Mouse (Mus musculus) heart, adult 11 months (tissue): ENCODE data around the gene Ess2.

ENCODE experiments used
- DNase-seq: peaks from one replicate; pipeline ENCODE4 v3.0.0; 2022

Gene Ess2

DNA sequence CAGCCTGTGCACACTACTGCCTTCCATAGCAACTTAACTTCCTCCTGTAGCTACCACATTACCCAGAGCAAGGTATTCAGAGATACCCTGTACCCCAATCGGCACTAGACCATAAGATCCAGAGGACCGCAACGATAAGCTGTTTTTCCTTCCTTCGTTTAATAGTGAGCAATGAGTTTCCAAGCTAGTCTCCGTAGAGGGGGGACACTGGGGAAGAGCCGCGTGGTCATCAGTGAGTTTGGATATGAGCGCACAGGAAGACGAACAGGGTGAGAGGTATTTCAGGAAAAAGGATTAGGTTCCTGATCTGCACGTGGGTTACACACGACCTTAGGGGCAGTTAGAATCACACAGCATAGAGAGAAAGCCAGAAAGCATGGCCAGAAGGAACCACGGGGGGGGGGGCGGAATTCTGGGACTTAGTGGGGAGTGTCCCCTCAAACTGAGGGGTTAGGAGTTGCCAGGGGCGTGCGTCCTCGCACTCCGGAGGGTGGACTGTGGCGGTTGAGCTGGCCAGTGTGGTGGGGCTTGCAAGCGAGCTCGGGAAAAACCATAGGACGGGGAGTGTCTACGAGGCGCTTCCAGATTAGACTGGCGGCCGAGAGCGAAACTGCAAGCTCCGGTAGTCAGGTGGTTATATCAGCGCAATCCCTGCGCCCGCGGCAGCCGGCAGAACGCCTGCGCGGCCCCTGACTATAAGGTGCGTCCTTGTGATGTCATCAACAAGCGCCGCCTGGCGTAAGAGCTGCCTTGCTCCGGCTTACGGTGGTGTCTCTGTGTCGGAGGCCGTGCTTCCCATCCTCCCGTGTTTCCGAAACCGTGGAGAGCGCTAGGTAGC is 10.4 kb upstream of the Ess2 start:
- peak; percentile 99 for DNase-seq

DNA sequence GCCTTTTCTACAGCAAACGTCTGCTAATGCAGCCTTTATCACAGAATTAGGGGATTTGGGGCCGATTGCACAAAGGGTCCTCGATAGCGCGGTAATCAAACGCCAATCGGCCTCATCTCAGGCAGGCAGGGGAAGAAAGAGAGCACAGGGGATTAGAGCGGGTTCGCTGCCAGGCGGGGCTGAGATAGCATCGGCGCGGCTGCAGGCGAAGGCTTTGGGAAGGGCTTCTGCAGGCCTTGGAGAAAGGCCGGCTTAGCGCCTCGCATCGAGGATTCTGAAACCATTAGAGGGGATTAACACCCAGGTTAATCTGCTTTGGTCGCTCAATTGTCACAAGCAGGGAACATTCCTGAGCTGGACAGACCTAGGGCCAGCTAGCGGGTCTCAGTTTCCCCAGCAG is 9.4 kb upstream of the Ess2 start:
- DNase-seq = no peak

DNA sequence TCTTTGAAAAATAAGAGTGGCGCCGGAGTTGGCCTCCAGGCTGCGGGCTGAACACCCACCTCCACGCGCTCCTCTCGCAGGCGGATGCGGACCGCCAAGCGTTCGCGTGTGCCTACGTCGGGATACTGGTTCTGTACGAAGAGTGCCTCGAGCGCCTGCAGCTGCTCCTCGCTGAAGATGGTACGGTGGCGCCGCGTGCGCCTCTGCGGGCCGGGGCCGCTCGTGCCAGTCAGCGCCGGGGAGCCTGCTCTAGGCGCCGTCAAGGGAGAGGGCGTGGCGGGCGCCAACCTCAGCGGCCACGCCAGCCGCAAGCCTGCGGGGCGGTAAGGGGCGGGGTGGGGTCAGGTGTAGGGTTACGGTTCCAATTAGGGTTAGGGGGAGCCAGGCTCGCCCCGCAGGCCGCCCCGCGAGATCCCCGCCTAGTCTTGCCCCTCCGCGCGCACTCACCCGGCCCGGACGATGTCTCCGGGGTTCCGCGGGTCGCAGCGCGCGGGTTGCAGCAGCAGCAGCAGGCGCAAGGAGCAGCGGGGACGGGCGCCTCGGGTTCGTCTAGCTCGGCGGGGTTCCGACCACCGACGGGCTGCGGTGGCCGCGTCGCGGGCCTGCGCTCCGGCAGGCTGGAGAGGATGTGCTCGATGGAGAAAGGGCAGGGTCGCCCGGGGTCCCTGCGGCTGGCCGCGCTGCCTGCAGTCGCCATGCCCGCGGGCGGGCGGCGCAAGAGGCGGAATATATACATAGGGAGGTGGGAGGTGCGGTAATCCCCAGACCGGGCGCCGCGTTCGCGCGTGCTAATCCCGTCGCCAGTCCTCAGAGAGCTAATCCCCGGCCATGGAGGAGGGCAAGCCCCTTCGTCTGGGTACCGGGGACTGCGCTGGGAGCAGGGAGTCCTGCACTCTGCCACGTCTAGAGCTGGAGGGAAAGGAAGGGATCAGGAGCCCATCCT is 3.4 kb upstream of the Ess2 start, which contains the start of gene Gsc2:
Gene Gsc2, minus strand, starts transcription at position 753 of the 943 bp plus-strand sequence.
- DNase-seq = no peak

DNA sequence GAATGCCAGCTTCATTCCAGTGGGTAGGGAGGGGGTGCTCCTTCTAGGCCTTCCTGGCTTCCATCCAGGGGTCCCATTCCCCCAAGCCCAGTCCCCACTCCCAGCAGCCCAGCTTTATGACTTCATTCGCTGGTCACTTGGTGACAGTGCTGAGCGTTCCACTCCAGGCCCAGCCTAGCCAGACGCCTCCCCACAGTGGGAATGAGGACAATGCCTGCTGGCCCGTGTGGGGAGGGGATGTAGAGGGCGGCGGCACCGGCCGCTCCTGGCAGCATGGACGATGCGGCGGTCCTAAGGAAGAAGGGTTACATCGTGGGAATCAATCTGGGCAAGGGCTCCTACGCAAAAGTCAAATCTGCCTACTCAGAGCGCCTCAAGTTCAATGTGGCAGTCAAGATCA is 12.7 kb downstream of the Ess2 start, which contains the start of the genes Dgcr2 and Tssk2:
Gene Dgcr2, minus strand, starts transcription at position 101 of the 400 bp plus-strand sequence.
Gene Tssk2, plus strand, starts transcription at position 176 of the 400 bp plus-strand sequence.
- DNase-seq = peak; percentile 89

DNA sequence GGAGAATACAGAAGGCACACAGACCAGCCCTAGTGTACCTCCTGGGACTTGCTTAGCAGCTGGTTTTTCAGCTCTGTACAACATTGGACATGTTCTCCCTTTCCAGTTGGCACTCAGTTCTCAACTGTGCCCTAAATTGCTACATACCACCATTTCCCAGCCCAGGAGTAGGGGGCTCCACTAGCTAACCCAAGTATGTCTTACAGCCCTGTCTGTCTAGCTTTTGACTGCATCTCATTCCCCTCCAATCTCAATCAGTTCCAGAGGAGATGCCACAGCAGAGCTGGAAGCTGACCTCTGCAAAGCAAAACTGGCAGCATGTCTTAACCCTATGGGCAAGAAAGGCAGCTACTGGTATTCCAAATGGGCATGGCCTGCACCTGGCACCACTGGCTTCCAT is 15.1 kb downstream of the Ess2 start:
- peak; percentile 87 for DNase-seq

DNA sequence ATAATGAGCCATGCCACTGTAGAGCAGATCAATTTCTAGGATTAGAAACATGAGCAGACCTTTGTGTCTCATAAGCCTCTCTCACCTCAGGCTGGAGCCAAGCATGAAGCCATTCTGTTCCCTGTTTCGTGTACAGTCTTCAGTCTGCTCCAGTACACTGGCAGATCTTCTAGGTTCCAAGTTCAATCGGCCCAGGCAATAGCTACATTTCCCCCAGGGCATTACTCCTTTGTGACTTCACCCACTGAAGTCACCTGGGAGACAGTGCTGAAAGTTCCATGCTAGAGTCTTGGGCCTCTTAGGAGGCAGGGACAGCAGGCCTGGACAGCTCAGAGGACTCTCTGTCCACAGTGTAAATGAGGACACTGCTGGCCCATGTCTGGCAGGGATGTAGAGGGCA is 17.2 kb downstream of the Ess2 start, which contains the start of gene Tssk1:
Gene Tssk1, plus strand, starts transcription at position 301 of the 400 bp plus-strand sequence.
- no peak for DNase-seq

DNA sequence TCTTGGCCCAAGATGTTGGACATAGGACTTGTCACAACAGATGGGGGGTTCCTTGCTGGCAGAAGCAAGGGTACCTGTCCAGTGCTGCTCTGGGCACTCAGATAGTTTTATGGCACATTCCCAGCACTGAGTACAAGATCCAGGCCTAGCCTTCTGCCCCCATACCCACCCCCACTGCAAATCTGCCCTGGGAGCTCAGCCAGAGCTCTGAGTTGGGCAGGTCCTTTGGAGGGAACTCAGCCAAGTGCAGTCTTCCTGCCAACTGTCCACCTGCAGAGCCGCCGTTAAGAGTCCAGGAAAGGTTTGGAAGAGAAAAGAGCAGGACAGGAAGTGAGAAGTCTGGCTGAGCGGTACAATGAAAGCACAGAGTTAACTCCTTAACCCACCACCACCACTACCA is 18.5 kb downstream of the Ess2 start:
- DNase-seq = peak; percentile 92

DNA sequence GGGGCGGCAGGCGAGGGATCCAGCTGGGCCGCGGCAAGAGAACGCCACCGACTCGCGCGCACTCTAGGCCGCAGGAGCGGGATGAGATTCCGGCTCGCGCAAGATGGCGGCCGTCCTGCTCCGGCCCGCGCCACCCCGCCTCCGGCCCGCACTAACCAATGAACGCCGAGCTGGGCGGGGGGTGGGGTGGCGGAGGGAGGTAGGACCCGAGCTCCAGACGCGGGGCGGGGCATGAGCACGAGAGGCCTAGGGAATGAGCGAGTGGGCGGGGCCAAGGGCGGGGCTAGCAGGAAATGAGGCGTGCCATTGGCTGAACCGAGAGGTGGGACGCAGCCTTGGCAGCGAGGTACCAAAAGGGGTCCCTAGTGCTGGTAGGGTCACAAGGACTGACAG is 19.6 kb downstream of the Ess2 start, which contains the start of gene Gm20518:
Gene Gm20518, minus strand, starts transcription at position 105 of the 393 bp plus-strand sequence.
- DNase-seq = peak; percentile 100

DNA sequence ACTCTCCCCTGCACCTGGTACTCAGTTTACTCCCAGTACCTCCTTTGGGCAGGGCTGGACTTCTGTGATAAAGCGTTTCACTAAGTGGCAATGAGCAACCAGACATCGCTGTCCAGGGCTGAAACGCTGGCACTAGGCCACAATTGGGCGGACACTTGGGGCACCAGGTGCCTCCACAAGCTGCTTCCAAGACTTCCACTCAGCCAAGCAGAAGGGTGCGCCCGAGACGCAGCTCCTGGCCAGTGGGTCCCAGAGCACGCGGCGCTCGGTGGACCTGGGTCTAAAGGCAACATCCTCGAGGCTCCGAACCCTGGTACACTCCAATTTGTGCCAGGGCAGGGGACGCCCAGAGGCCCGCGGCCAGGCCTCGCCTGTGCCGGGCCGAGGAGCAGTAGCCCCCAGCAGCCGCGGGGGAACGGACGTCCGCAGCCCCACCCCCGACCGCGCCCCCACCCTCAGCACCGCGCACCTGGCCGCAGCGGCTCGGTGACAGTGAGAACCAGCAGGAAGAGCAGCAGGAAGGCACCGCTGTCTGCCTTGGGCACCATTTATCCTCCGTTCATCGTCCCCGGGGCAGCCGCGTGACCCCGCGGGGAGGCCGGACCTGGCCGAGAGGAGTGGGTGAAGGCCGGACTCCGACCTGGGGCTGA is 20.1 kb downstream of the Ess2 start:
- DNase-seq = peak; percentile 97

DNA sequence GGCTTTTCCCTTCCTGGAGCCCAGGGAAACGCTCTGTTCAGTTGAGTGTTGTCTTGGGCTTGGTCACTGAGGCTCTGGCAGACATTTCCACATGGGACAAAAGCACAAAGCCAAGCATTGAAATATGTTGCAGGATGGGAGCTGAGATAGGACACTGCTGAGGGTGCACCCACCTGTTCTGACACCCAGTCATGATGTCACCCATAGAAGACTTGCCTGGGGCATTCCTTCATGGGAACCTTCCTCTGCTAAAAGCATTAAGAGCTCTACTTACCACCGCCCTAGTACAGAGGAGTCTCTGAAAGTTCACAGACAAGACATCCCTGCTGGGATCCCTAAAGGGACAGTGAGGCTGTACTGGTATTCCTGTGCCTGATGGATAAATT is 20.8 kb downstream of the Ess2 start:
- peak; percentile 85 for DNase-seq

DNA sequence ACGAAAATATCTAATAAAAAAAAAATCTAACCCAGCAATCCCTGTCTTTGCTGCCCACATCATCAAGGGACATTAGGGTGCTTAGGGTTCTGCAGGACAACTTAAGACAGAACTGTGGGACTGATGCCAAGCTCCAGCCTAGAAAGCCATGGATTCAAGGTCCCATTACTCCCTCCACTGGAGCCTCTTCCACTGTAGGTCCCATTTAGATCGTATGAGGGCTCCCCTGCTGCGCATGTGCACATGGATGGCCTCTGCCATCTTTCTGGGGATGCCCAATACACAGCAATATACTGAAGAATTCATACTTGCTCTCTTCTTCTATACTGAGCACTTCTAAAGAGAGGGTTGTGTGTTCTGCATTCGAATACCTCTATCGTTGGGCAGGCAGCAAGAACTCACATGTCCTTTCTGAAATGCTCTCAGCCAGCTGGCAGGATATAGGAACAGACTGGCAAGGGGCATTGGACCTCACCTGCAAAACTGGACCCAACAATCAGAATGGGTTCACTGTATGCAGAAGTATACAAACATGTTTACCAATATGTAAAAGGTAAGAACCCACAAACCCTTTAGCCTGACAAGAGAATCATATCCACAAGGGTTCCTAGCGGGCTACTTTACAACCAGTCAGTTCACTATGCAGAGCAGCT is 21.3 kb downstream of the Ess2 start:
- peak; percentile 87 for DNase-seq

DNA sequence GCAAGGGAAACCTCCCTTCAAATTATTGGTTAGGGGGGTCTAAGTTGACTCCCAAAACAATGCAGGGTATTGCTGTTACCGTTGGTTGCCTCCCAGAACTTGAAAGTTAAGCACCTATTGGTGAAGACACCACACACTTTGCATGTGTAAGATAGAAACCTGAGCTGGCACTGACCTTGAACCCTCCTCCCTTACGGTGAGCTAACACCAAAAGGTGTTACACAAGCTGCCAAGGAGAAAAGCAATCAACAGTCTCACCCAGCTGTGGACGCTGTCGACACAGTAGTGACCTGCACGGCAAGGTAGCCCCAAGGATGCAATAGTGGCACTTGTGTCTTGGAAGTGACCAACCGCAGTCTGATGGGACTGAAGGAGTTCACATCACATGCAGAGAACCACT is 27.0 kb downstream of the Ess2 start:
- peak; percentile 61 for DNase-seq

DNA sequence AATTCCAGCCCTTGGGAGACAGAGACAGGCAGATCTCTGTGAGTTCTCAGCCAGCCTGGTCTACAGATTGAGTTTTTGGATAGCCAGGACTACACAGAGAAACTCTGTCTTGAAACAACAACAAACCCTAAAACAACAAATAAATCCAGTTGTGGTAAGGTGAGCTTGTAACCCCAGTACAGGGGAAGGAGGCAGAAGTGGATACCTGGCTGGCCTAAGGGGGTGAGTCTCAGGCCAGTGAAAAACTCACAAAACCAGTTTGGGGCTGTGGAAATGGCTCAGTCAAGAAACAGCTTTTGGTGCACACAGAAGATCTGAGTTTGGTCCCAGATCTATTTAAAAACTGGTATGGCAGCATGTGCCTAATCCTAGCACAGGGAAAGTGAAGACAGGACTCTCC is 29.0 kb downstream of the Ess2 start:
- DNase-seq = peak; percentile 70

DNA sequence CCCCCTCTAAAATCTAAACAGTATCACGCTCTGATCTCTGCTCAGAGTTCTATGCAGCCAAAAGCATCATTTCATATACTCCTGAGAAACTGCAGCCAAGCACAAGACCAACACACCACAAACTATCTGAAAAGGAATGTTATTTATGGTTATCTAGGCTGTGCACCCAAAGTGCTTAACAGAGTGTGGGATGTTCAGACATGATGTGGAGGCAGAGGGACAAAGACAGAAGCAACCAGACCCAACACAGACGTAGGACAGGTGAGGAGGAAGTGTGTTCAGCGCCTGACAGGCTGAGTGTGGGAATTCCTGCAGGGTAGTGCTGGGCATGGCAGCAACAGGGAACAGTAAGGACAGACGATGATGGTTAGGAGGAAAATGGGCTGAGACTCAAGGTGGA is 31.6 kb downstream of the Ess2 start:
- peak; percentile 41 for DNase-seq

DNA sequence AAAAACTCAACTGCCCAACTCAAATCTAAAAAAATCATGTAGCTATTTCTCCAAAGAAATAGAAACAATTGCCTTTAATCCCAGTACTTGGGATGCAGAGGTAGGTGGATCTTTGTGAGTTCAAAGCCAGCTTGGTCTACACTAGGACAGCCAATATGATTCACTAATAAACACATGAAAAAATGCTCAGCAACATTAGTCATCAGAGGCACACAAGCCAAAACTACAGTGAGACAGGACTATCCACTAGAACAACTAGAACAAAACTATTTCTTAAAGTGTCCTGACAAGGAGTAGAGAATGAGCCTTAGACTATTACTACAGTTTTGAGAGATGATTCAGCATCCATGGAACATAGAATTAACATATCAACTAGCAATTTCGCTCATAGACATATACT is 35.1 kb downstream of the Ess2 start:
- DNase-seq = no peak

DNA sequence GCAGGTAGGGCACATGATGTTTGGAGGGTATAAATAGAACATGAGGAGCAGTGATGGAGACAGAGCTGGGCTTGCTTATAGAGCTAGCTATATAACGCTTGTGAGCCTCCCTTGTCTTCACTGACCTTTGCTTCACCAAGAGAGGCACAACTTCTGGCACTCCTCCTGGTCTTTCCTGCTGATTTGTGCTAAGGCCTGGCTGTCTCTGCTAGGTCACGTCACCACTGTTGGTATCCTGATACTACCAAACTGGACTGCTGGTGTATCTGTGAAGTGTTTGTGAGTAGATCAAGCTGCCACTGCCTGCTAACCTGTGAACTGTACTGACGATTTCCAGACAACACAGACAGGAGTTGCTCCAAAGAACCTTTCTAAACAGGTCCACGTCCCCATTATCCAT is 36.0 kb downstream of the Ess2 start:
- peak; percentile 90 for DNase-seq

DNA sequence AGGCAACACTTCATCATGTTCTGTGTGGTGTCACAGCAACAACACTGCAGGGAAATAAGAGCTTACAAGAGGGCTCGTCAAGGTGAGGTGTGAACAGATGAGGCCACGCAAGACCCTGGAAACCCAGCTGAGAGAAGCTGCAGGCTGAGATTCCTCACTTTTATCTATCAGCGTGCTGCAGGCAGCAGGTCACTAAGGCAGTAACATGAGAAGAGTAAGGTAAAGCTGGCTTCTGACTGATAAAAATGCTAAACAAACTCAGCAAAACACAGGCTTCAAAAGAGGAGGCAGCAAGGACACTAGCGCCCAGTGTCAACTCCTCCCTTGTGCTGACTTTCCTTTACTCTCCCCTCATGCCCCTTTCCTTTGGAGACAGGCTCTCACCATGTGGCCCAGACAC is 38.2 kb downstream of the Ess2 start:
- DNase-seq = no peak

DNA sequence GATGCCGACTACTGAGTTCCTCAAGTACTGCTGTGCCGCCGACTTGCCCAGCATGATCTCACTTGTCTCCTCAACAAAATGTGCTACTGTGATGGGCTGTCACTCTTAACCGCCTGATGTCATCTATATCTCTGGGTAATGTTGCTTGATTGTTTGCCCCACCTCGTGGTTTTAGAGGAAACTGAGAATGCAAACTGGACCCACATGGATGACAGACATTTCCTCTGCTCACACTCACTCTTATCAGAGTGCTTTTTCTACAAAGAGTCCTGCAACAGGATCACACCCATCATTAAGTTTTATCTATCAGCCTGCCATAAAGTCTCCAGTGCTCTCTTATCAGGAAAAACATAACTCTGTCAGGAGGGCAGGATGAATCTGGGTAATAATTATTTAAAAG is 39.9 kb downstream of the Ess2 start:
- DNase-seq = peak; percentile 66

DNA sequence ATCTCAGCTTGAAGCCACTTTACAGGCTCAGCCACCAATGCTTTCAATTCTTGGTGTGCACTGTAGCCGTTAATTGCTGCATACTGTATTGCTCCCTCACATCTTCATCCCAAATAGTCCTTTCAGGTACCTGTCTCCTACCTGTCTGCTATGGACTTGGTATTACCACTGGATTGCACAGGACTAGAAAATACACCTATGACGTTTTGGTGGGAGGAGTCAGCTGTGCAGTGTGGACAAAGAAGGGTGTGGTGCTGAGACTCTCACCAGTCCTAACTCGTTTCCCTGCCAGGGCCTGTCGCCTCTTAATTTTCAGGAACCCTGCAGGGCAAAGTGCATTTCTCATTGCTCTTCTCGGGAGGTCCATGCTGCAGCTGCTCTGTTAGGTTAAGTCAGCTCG is 45.4 kb downstream of the Ess2 start:
- DNase-seq = peak; percentile 72

DNA sequence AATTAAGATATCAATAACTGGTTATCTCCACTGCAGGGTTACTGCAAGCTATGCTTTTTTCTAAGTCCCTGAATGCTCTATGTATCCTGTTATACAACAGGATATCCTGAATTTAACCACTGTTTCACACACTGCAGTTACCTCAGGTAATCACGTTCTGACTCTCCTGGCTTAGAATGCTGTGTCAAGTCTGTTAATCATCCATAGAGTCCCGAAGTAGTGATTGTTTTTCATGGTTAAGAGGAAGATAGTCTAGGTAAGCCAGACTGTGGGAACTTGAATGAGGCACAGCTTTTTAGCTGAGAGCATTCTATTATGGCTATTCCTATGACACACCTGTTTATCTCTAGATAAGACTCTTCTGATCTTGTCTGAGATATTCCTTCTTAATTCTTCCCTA is 45.9 kb downstream of the Ess2 start:
- peak; percentile 4 for DNase-seq

DNA sequence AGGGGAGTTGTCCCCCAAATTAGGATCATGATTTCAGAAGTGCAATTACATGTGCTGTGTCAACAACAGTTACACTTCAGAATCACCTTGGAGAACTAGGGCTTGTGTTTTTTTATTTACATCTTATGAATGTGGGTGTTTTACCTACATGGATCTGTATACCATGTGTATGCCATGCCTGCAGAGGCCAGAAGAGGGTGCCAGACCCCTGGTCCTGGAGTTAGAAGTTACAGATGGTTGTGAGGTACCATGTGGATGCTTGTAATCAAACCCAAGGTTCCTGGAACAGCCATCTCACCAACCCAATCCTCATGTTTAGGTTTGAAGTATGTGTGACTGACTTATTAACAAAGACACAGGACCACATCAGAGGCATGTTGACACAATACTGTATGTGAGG is 52.6 kb downstream of the Ess2 start:
- no peak for DNase-seq

DNA sequence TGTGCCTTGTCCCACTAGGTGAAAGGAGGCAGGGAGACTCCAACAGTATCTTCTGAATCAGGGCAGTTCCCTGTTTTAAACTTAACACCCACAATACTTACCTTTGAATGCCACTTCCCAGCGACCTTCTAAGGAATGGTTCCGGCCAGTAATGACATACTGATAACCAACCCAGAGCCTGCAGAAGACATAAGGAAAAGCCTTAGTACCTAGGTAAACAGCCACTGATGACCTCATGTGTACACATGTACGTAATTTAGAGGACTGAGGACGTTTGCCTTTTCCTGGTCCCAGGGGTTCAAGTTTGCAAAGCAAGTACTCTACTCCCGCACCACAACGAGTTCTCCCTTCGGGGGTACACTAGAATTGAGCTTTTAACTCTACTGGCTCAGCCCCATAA is 54.0 kb downstream of the Ess2 start:
- DNase-seq = no peak
